Mouse (Mus musculus) cerebellum, adult 2 months (tissue): Measurements from ENCODE around the gene Zbtb42.

Experiments
- CTCF ChIP-seq: fragments of 200-500 bp; IDR thresholded peaks from 2 replicates; pipeline ENCODE4 v1.5.1; 2011; ENCODE audit warnings: low read depth, mild to moderate bottlenecking, control low read depth, low read length, moderate library complexity, borderline replicate concordance; ENCODE audit not compliant: insufficient read depth
- POLR2A ChIP-seq: fragments of 200-500 bp; IDR thresholded peaks from 2 replicates; pipeline ENCODE4 v1.6.1; 2011; ENCODE audit warnings: low read length, control low read depth, borderline replicate concordance; ENCODE audit not compliant: insufficient read depth

- TF ChIP-seq CTCF (no peak), POLR2A (peak; percentile 95)
Observed at GRCm38 (mm10) chr12:112644855-112645506, 33.6 kb upstream of the Zbtb42 start.
